Mouse (Mus musculus) heart, adult 2 months (tissue): ENCODE measurements around the gene Tmem14a. TPM values are rescaled to one million over a fixed set of nuclear protein-coding genes. Genes with fewer than 3 reads are reported as not detected.
"Not testable (repeated sequence)": the region's sequence is repeated elsewhere in the genome, so short reads cannot be mapped to it uniquely, and the experiment has no call there.

Experiments
- DNase-seq, 2 experiments: peaks; one replicate each; pipeline ENCODE4 v3.0.0; 2021
- H3K27ac ChIP-seq: fragments of 200-600 bp; 2 replicates; pipeline ENCODE4 v1.8.1; 2022
- H3K27me3 ChIP-seq: fragments of 200-500 bp; 2 replicates; pipeline ENCODE4 v1.6.1; 2012; ENCODE audit warnings: mild to moderate bottlenecking, low read length, inconsistent platforms, mixed read lengths; ENCODE audit not compliant: control insufficient read depth, insufficient read depth
- H3K36me3 ChIP-seq: fragments of 200-500 bp; 2 replicates; pipeline ENCODE4 v1.6.1; 2012; ENCODE audit warnings: low read length, inconsistent platforms; ENCODE audit not compliant: control insufficient read depth, insufficient read depth
- H3K4me1 ChIP-seq: fragments of 200-500 bp; 2 replicates; pipeline ENCODE4 v1.6.1; 2011; ENCODE audit warnings: low read length; ENCODE audit not compliant: control insufficient read depth, insufficient read depth
- H3K4me3 ChIP-seq: fragments of 200-600 bp; 2 replicates; pipeline ENCODE4 v1.8.1; 2022
- H3K79me2 ChIP-seq: fragments of 200-500 bp; replicated peaks from 2 replicates; pipeline ENCODE4 v1.6.1; 2012; ENCODE audit warnings: mild to moderate bottlenecking, inconsistent platforms, low read length, moderate library complexity, mixed read lengths; ENCODE audit not compliant: control insufficient read depth, insufficient read depth
- H3K9ac ChIP-seq: fragments of 200-500 bp; 2 replicates; pipeline ENCODE4 v1.6.1; 2012; ENCODE audit warnings: low read depth, mild to moderate bottlenecking, control low read depth, inconsistent platforms, low read length, mixed read lengths
- CTCF ChIP-seq: fragments of 200-600 bp; IDR thresholded peaks from 2 replicates; pipeline ENCODE4 v1.8.1; 2022; ENCODE audit warnings: antibody characterized with exemption, mild to moderate bottlenecking, moderate library complexity
- EP300 ChIP-seq: fragments of 200-500 bp; IDR thresholded peaks from 2 replicates; pipeline ENCODE4 v1.6.1; 2011; ENCODE audit warnings: low read depth, low read length, control low read depth; ENCODE audit not compliant: insufficient read depth
- POLR2A ChIP-seq: fragments of 200-500 bp; IDR thresholded peaks from 2 replicates; pipeline ENCODE4 v1.6.1; 2011; ENCODE audit warnings: mild to moderate bottlenecking, low read depth, low read length, control low read depth; ENCODE audit not compliant: insufficient read depth
- WGBS: fragments of 180-500 bp; shearing (Covaris S2); methylation state at CpG from one replicate; pipeline ENCODE4 v1.1.7; 2018; 5-methylcytosine and 5-hydroxymethylcytosine counted together
- intact Hi-C: fragments of 180-260 bp; cut with DNase I; formaldehyde crosslinking; loops from one replicate; pipeline ENCODE4 v1.15.1; 2025
- polyA plus RNA-seq: library from polyadenylated mRNA; depleted of rRNA; stranded (reverse); fragments of >200 nt; gene quantifications from 2 replicates; pipeline ENCODE4 v1.2.3, GENCODE M21; 2012; rRNA removed
- total RNA-seq, 2 experiments: library from RNA; stranded (reverse); gene quantifications; 2 replicates each; pipeline ENCODE4 v1.2.3; 2021

Tmem14a gene
- total and polyA plus RNA-seq, 3 experiments, result 2.3 to 3.0 (median 2.8) TPM

- no peaks in the 10 kb centered on the region for H3K79me2 ChIP-seq
- no peak for TF ChIP-seq EP300
- peak; percentile 22; the same call in 1 of the 2 replicates for TF ChIP-seq POLR2A
- no peak for TF ChIP-seq CTCF
- no peak overlapping the region; the same call in 1 of the 2 replicates for H3K27ac ChIP-seq
- H3K9ac ChIP-seq, result peak overlapping the region; percentile 3; the same call in 1 of the 2 replicates
- WGBS, result 31% methylated on average over 14 of the region's 14 CpGs
- no peaks in the 10 kb centered on the region for H3K27me3 ChIP-seq
- DNase-seq, result peak; percentile 35 to 40
- H3K36me3 ChIP-seq, result no peaks in the 10 kb centered on the region
- intact Hi-C loops, result loop anchor here (5.0 kb wide), 1 partner anchor 70 kb away; no protein-coding TSS in a partner anchor
- peaks cover 2% of the 10 kb centered on the region; the same call in 1 of the 2 replicates for H3K4me1 ChIP-seq
- peak overlapping the region; percentile 26; the same call in 1 of the 2 replicates for H3K4me3 ChIP-seq
These were observed 53.7 kb downstream of the Tmem14a start for GRCm38 (mm10) chr1:21272056-21272431.

GRCm38 (mm10) chr1:21273091-21273490 lies 54.7 kb downstream of the Tmem14a start:
- no peak overlapping the region for H3K4me3 ChIP-seq
- TF ChIP-seq CTCF (no peak), POLR2A (no peak), EP300 (no peak)
- no peaks in the 10 kb centered on the region for H3K79me2 ChIP-seq
- H3K36me3 ChIP-seq, result no peaks in the 10 kb centered on the region
- WGBS, result 79% methylated on average over 6 of the region's 6 CpGs
- H3K4me1 ChIP-seq, result peaks cover 2% of the 10 kb centered on the region; the same call in 1 of the 2 replicates
- no peak overlapping the region for H3K9ac ChIP-seq
- no peaks in the 10 kb centered on the region for H3K27me3 ChIP-seq
- no peak overlapping the region for H3K27ac ChIP-seq
- no peak for DNase-seq
- intact Hi-C loops, result loop anchor here (5.0 kb wide), 1 partner anchor 69 kb away; no protein-coding TSS in a partner anchor

DNA sequence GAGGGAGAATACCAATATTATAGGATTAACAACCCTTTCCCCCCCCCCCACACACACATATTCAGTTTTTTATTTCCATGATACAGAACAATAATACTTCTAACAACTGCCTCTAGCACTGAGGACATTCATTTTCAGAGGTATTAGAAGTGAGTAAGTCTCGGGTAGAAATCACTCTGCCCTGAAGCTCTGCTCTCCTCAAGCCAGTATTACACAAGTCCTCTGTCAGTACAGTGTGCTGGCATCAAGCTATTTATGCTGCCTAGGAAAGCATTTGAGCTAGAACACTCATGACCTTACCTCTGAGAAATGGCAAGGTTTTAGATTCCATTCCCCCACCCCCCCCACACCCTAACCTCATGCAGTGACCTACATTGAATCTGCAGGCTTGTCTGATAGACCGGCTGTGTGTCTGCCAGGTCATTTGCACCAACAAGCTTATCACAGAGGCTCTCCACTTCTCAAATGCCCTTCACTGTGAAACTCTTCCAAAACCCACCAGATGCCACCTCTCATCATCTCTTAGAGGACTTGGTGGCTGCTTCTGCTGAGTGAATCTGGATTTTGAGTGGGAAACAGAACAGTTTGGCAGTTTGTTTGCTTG lies 56.2 kb downstream of the Tmem14a start:
- Histone ChIP-seq H3K4me3 (no peak overlapping the region), H3K27me3 (no peaks in the 10 kb centered on the region; the same call in 1 of the 2 replicates), H3K36me3 (no peaks in the 10 kb centered on the region), H3K27ac (no peak overlapping the region), H3K4me1 (peaks cover 2% of the 10 kb centered on the region; the same call in 1 of the 2 replicates), H3K9ac (no peak overlapping the region), H3K79me2 (no peaks in the 10 kb centered on the region)
- TF ChIP-seq EP300 (no peak), POLR2A (no peak), CTCF (no peak)
- intact Hi-C loops, result loop anchor here (5.0 kb wide), 2 partner anchors 67 to 68 kb away; no protein-coding TSS in a partner anchor
- DNase-seq, result no peak
- 53% methylated on average over 2 of the region's 2 CpGs for WGBS

GRCm38 (mm10) chr1:21275366-21275765 lies 57.0 kb downstream of the Tmem14a start:
- not testable (repeated sequence) for DNase-seq, H3K4me3 ChIP-seq, H3K27ac ChIP-seq, H3K27me3 ChIP-seq, H3K79me2 ChIP-seq, H3K36me3 ChIP-seq, H3K4me1 ChIP-seq, H3K9ac ChIP-seq
- 76% methylated on average over 5 of the region's 5 CpGs for WGBS
- intact Hi-C loops, result loop anchor here (5.0 kb wide), 1 partner anchor 68 kb away; no protein-coding TSS in a partner anchor

DNA sequence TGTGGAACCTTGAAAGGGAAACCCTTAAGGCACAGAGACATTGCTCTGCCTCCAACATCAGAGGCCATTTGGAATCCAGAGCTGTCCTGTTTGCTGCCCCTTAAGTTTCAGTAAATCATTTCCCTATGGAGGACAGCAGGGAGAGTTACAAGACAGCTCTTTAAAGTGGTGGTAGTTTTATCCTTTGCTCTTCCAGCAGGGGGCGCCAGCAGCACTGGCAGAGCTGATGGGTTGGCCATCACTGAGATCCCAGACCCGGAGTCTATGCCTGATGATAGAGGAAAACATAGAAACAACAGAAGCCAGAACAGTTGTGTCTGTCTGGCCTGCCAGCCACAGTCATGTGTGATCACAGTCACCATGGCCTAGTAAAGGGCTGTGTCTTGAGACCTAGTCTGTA lies 57.8 kb downstream of the Tmem14a start:
- not testable (repeated sequence) for H3K4me1 ChIP-seq, H3K27me3 ChIP-seq, DNase-seq, H3K36me3 ChIP-seq, H3K4me3 ChIP-seq, H3K9ac ChIP-seq, H3K27ac ChIP-seq, H3K79me2 ChIP-seq
- 32% methylated on average over 2 of the region's 2 CpGs for WGBS
- intact Hi-C loops, result loop anchor here (5.0 kb wide), 1 partner anchor 69 kb away; no protein-coding TSS in a partner anchor

Other genes starting within 250 kb of the Tmem14a start
- gene Tram2, start 139.3 kb upstream of the Tmem14a start, total RNA-seq, result 1 to 10 TPM; 5.6 to 6.0 TPM
- 4.6 and 7.1 TPM in 2 replicates for gene Tram2, start 139.3 kb upstream of the Tmem14a start, polyA plus RNA-seq
- 10 to 100 TPM in 1 of 2 experiments, 1 to 10 TPM in 1; 9.9 to 12.2 TPM for gene Gsta3, start 22.0 kb downstream of the Tmem14a start, total RNA-seq
- 5.0 and 6.6 TPM in 2 replicates for gene Gsta3, start 22.0 kb downstream of the Tmem14a start, polyA plus RNA-seq
- not detected for gene Khdc1a, start 131.1 kb downstream of the Tmem14a start, total RNA-seq
- gene Khdc1a, start 131.1 kb downstream of the Tmem14a start, polyA plus RNA-seq, result not detected in 2 replicates
- gene Khdc1c, start 149.8 kb downstream of the Tmem14a start, total RNA-seq, result not detected
- gene Khdc1c, start 149.8 kb downstream of the Tmem14a start, polyA plus RNA-seq, result not detected in 2 replicates
- not detected for gene Khdc1b, start 165.0 kb downstream of the Tmem14a start, total RNA-seq
- gene Khdc1b, start 165.0 kb downstream of the Tmem14a start, polyA plus RNA-seq, result not detected in 2 replicates